13 mouse cellular contexts compared by ENCODE assay signal in the genomic region with DNA sequence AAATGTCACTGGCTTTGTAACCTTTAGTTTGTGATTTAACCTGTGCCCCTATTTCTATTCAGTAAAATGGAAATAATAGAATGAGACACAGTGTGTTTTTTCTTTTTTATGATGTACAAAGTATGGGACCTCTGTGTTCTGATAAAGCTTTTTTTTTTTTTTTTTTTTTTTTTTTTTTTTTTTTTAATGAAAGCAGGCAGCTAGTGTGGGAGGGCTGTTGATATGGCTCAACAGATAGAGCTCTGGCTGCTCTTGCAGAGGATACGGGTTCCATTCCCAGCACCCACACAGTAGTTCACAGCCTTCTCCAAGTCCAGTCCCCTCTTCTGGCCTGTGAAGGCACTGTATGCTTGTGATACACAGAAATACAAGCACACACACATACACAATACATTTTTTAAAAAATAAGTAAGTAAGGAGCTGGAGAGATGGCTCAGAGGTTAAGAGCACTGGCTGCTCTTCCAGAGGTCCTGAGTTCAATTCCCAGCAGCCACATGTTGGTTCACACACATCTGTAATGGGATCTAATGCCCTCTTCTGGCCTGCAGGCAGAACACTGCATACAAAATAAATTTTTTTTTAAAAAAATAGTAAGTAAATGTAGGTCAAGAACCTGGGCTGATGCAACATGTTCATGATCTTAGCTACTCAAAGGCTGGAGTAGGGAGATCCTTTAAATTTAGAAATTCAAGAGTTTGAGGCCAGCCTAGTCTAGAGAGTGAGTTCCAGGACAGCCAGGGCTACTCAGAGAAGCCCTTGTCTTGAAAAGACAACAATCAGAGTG. TPM values are rescaled to one million over a fixed set of nuclear protein-coding genes. Genes with fewer than 3 reads are reported as not detected.
DNase-seq lines count a peak whose midpoint lies in the region; ATAC-seq and TF ChIP-seq lines count a peak whose summit lies in the region.
"Had no signal": no experiment of that assay in that cellular context is flagged by ENCODE, and none has a peak within 500 bp of the region (broad histone marks: within the 10 kb centered on the region; RNA-seq: fewer than 3 reads in every experiment).

No protein-coding gene starts in this region.

- H3K4me2 ChIP-seq in liver, embryonic 14.5 days (ENCODE audit: low read depth): no peak overlapping the region
- H3K4me2 ChIP-seq in liver, embryonic 12.5 days: no peak overlapping the region
- H3K4me2 ChIP-seq: heart, embryonic 11.5 days; limb, embryonic 15.5 days had no signal

- H3K9me3 ChIP-seq in liver, embryonic 14.5 days (ENCODE audit: control insufficient read depth, low read length): no peaks in the 10 kb centered on the region
- H3K9me3 ChIP-seq in liver, embryonic 12.5 days (replicated peaks): no peaks in the 10 kb centered on the region
- no peaks in the 10 kb centered on the region for H3K9me3 ChIP-seq in hindbrain, embryonic 10.5 days
- H3K9me3 ChIP-seq: limb, embryonic 15.5 days had no signal

- DNase-seq in liver, embryonic 14.5 days (ENCODE audit: low read depth in 3 of 3, low spot score in 3 of 3): no peak
- DNase-seq in CD4-positive helper T cell, adult 2 months (ENCODE audit: low read depth, low spot score): peak; percentile 14
- DNase-seq in ES-CJ7 (ENCODE audit: low read depth, low spot score): peak; percentile 37
- no peak for DNase-seq in spleen, postnatal 36 days (ENCODE audit: low spot score in 2 of 2)
- no peak for DNase-seq in hindbrain, embryonic 10.5 days (ENCODE audit: low spot score)
- DNase-seq: gastrocnemius, postnatal 25 days; right cerebral cortex, postnatal 4 days; thymus, postnatal 14 days had no signal

- TF ChIP-seq CTCF in liver, embryonic 14.5 days (IDR thresholded peaks at IDR 0.05; ENCODE audit: low read depth): peak; percentile 15; the same call in 1 of the 2 replicates

- no peaks in the 10 kb centered on the region for H3K36me3 ChIP-seq in liver, embryonic 14.5 days (replicated peaks; ENCODE audit: control insufficient read depth, insufficient read depth, low read depth)
- no peaks in the 10 kb centered on the region for H3K36me3 ChIP-seq in liver, embryonic 12.5 days
- H3K36me3 ChIP-seq in hindbrain, embryonic 10.5 days: no peaks in the 10 kb centered on the region
- H3K36me3 ChIP-seq: limb, embryonic 15.5 days had no signal

- H3K27me3 ChIP-seq in liver, embryonic 14.5 days (ENCODE audit: control insufficient read depth, insufficient read depth, low read length): no peaks in the 10 kb centered on the region; the same call in 1 of the 2 replicates
- peaks cover 21% of the 10 kb centered on the region for H3K27me3 ChIP-seq in liver, embryonic 12.5 days (replicated peaks)
- peaks cover 4% of the 10 kb centered on the region; the same call in 1 of the 2 replicates for H3K27me3 ChIP-seq in hindbrain, embryonic 10.5 days (ENCODE audit: insufficient read depth, poor library complexity, severe bottlenecking)
- H3K27me3 ChIP-seq: limb, embryonic 15.5 days had no signal

- H3K27ac ChIP-seq in liver, embryonic 14.5 days: no peak overlapping the region
- H3K27ac ChIP-seq in liver, embryonic 12.5 days: no peak overlapping the region
- no peak overlapping the region for H3K27ac ChIP-seq in hindbrain, embryonic 10.5 days
- H3K27ac ChIP-seq: limb, embryonic 15.5 days; macrophage had no signal

- no peak for ATAC-seq in liver, embryonic 14.5 days (ENCODE audit: insufficient read depth)
- no peak for ATAC-seq in liver, embryonic 12.5 days
- peak; percentile 51; the same call in 1 of the 2 replicates for ATAC-seq in megakaryocyte-erythroid progenitor cell, adult 5-6 weeks (replicated peaks; ENCODE audit: low FRiP score, low TSS enrichment, poor library complexity, severe bottlenecking)

- H3K9ac ChIP-seq in liver, embryonic 14.5 days (replicated peaks): no peak overlapping the region
- H3K9ac ChIP-seq in liver, embryonic 12.5 days: no peak overlapping the region
- H3K9ac ChIP-seq: limb, embryonic 15.5 days had no signal

- H3K4me1 ChIP-seq in liver, embryonic 14.5 days (replicated peaks; ENCODE audit: control insufficient read depth in 2 of 2, insufficient read depth in 2 of 2, low read length in 1 of 2): peaks cover 0 to 2% of the 10 kb centered on the region in 2 experiments; a peak in 2 of 4 replicates
- H3K4me1 ChIP-seq in liver, embryonic 12.5 days: peaks cover 33% of the 10 kb centered on the region
- H3K4me1 ChIP-seq in hindbrain, embryonic 10.5 days (replicated peaks): peaks cover 32% of the 10 kb centered on the region

- WGBS in liver, embryonic 14.5 days (ENCODE audit: insufficient replicate concordance): 13% methylated on average over 1 of the region's 1 CpGs
- WGBS in liver, embryonic 12.5 days (ENCODE audit: insufficient replicate concordance): 41% methylated on average over 1 of the region's 1 CpGs
- WGBS in hindbrain, embryonic 10.5 days: 88% methylated on average over 1 of the region's 1 CpGs

- no peak for TF ChIP-seq EP300 in liver, embryonic 14.5 days (IDR thresholded peaks at IDR 0.05; ENCODE audit: low read depth)

- H3K4me3 ChIP-seq in liver, embryonic 14.5 days (ENCODE audit: insufficient read depth in 1 of 2, low read depth in 2 of 2, low read length in 2 of 2): no peak overlapping the region
- no peak overlapping the region for H3K4me3 ChIP-seq in liver, embryonic 12.5 days
- no peak overlapping the region for H3K4me3 ChIP-seq in hindbrain, embryonic 10.5 days
- H3K4me3 ChIP-seq: limb, embryonic 15.5 days had no signal

RNA-seq across cellular contexts. Expression of a gene that starts 20.9 kb away (rescaled TPM):
- polyA plus RNA-seq in liver, embryonic 14.5 days (2012; rRNA removed): 6.2 and 8.4 TPM in 2 replicates
- 12.6 and 15.0 TPM in 2 replicates for polyA plus RNA-seq in liver, embryonic 14.5 days (2014; fragmentation: Nextera tagmentation; extraction: Ambion mirVana)
- 36.4 and 37.4 TPM in 2 replicates for polyA plus RNA-seq in liver, embryonic 12.5 days (2016; fragmentation: Nextera tagmentation; extraction: Ambion mirVana)
- 23.2 and 27.2 TPM in 2 replicates for total RNA-seq in megakaryocyte-erythroid progenitor cell, adult 5-6 weeks (2014; fragmentation: Nextera tagmentation)
- total RNA-seq in megakaryocyte-erythroid progenitor cell, adult 5-6 weeks (2017): 47.1 and 60.7 TPM in 2 replicates
- 89.9 and 94.7 TPM in 2 replicates for polyA plus RNA-seq in hindbrain, embryonic 10.5 days (2016; fragmentation: Nextera tagmentation; extraction: Ambion mirVana)

RNA-seq across cellular contexts. Expression of a gene that starts 44.3 kb away (rescaled TPM):
- polyA plus RNA-seq in liver, embryonic 14.5 days (2012; rRNA removed): 37.5 and 37.6 TPM in 2 replicates
- 27.4 and 34.1 TPM in 2 replicates for polyA plus RNA-seq in liver, embryonic 14.5 days (2014; fragmentation: Nextera tagmentation; extraction: Ambion mirVana)
- 57.3 and 62.0 TPM in 2 replicates for polyA plus RNA-seq in liver, embryonic 12.5 days (2016; fragmentation: Nextera tagmentation; extraction: Ambion mirVana)
- total RNA-seq in megakaryocyte-erythroid progenitor cell, adult 5-6 weeks (2014; fragmentation: Nextera tagmentation): 170 and 181 TPM in 2 replicates
- total RNA-seq in megakaryocyte-erythroid progenitor cell, adult 5-6 weeks (2017): 94.9 and 126 TPM in 2 replicates
- polyA plus RNA-seq in hindbrain, embryonic 10.5 days (2016; fragmentation: Nextera tagmentation; extraction: Ambion mirVana): 57.8 and 65.9 TPM in 2 replicates

RNA-seq across cellular contexts. Expression of a gene that starts 45.9 kb away (rescaled TPM):
- polyA plus RNA-seq in liver, embryonic 14.5 days (2012; rRNA removed): 19.0 and 21.2 TPM in 2 replicates
- 6.3 and 7.6 TPM in 2 replicates for polyA plus RNA-seq in liver, embryonic 14.5 days (2014; fragmentation: Nextera tagmentation; extraction: Ambion mirVana)
- polyA plus RNA-seq in liver, embryonic 12.5 days (2016; fragmentation: Nextera tagmentation; extraction: Ambion mirVana): 12.5 and 12.9 TPM in 2 replicates
- total RNA-seq in megakaryocyte-erythroid progenitor cell, adult 5-6 weeks (2014; fragmentation: Nextera tagmentation): 71.6 and 76.7 TPM in 2 replicates
- total RNA-seq in megakaryocyte-erythroid progenitor cell, adult 5-6 weeks (2017): 35.8 and 51.5 TPM in 2 replicates
- polyA plus RNA-seq in hindbrain, embryonic 10.5 days (2016; fragmentation: Nextera tagmentation; extraction: Ambion mirVana): 25.2 and 28.9 TPM in 2 replicates

RNA-seq across cellular contexts. Expression of a gene that starts 59.5 kb away (rescaled TPM):
- 45.4 and 46.2 TPM in 2 replicates for polyA plus RNA-seq in liver, embryonic 14.5 days (2012; rRNA removed)
- polyA plus RNA-seq in liver, embryonic 14.5 days (2014; fragmentation: Nextera tagmentation; extraction: Ambion mirVana): 55.6 and 57.7 TPM in 2 replicates
- 82.3 and 83.1 TPM in 2 replicates for polyA plus RNA-seq in liver, embryonic 12.5 days (2016; fragmentation: Nextera tagmentation; extraction: Ambion mirVana)
- 44.2 and 65.2 TPM in 2 replicates for total RNA-seq in megakaryocyte-erythroid progenitor cell, adult 5-6 weeks (2014; fragmentation: Nextera tagmentation)
- 9.5 and 10.1 TPM in 2 replicates for total RNA-seq in megakaryocyte-erythroid progenitor cell, adult 5-6 weeks (2017)
- polyA plus RNA-seq in hindbrain, embryonic 10.5 days (2016; fragmentation: Nextera tagmentation; extraction: Ambion mirVana): 5.6 and 6.5 TPM in 2 replicates

Comparison
In these comparisons a context has a peak if more than half of its experiments do, and no peak if none do; other contexts are left out.
1. DNase-seq: peak in CD4-positive helper T cell, adult 2 months (single experiment) and ES-CJ7 (single experiment); none in liver, embryonic 14.5 days (0 of 3), spleen, postnatal 36 days (0 of 2) and hindbrain, embryonic 10.5 days (single experiment).